In genomic region chr8:90968307-90968706, GRCm38 (mm10) we compare ENCODE assay signal across 20 mouse cellular contexts.
DNase-seq lines count a peak whose midpoint lies in the region; ATAC-seq and TF ChIP-seq lines count a peak whose summit lies in the region.
"Had no signal": no experiment of that assay in that cellular context is flagged by ENCODE, and none has a peak within 500 bp of the region (broad histone marks: within the 10 kb centered on the region; RNA-seq: fewer than 3 reads in every experiment).

No protein-coding gene starts in this region.

- no peak for DNase-seq in liver, embryonic 13.5 days
- no peak for DNase-seq in liver
- peak; percentile 15 for DNase-seq in brain, embryonic 14.5 days (ENCODE audit: low read depth)
- DNase-seq in frontal cortex, postnatal 36 days (ENCODE audit: low spot score in 2 of 2): no peak
- DNase-seq: adrenal gland, postnatal 10 days; cerebellum, adult 11-12 months; cerebellum, adult 9-10 months; cerebellum, postnatal 36 days; forebrain, postnatal 0 days; gastrocnemius, adult 2 months; gastrocnemius, postnatal 25 days; heart, postnatal 10 days; heart, postnatal 4 days had no signal

- no peaks in the 10 kb centered on the region for H3K4me1 ChIP-seq in hindbrain, embryonic 13.5 days (replicated peaks)
- no peaks in the 10 kb centered on the region for H3K4me1 ChIP-seq in hindbrain, embryonic 12.5 days
- H3K4me1 ChIP-seq in liver, embryonic 13.5 days (replicated peaks): no peaks in the 10 kb centered on the region
- H3K4me1 ChIP-seq: embryonic facial prominence, embryonic 10.5 days had no signal

- no peak overlapping the region for H3K9ac ChIP-seq in hindbrain, embryonic 13.5 days
- H3K9ac ChIP-seq in hindbrain, embryonic 12.5 days: no peak overlapping the region
- H3K9ac ChIP-seq in liver, embryonic 13.5 days: no peak overlapping the region
- H3K9ac ChIP-seq: forebrain, embryonic 13.5 days; forebrain, postnatal 0 days; hindbrain, embryonic 15.5 days had no signal

- H3K9me3 ChIP-seq in hindbrain, embryonic 13.5 days: no peaks in the 10 kb centered on the region
- H3K9me3 ChIP-seq in hindbrain, embryonic 12.5 days (replicated peaks): no peaks in the 10 kb centered on the region
- no peaks in the 10 kb centered on the region for H3K9me3 ChIP-seq in liver, embryonic 13.5 days (replicated peaks)
- H3K9me3 ChIP-seq: embryonic facial prominence, embryonic 10.5 days; forebrain, embryonic 13.5 days; heart, embryonic 10.5 days; hindbrain, embryonic 15.5 days had no signal

- ATAC-seq in hindbrain, embryonic 13.5 days (ENCODE audit: low FRiP score): peak; percentile 52; the same call in 1 of the 2 replicates
- no peak for ATAC-seq in hindbrain, embryonic 12.5 days (ENCODE audit: low FRiP score)
- peak; percentile 55; the same call in 1 of the 2 replicates for ATAC-seq in liver, embryonic 13.5 days (ENCODE audit: low read depth)
- ATAC-seq in megakaryocyte-erythroid progenitor cell, adult 5-6 weeks (replicated peaks; ENCODE audit: low FRiP score, low TSS enrichment, poor library complexity, severe bottlenecking): peak; percentile 70
- ATAC-seq: forebrain, embryonic 13.5 days; forebrain, postnatal 0 days had no signal

- no peak overlapping the region for H3K4me3 ChIP-seq in hindbrain, embryonic 13.5 days
- no peak overlapping the region for H3K4me3 ChIP-seq in hindbrain, embryonic 12.5 days
- no peak overlapping the region for H3K4me3 ChIP-seq in liver, embryonic 13.5 days (replicated peaks)
- H3K4me3 ChIP-seq: embryonic facial prominence, embryonic 10.5 days; forebrain, embryonic 13.5 days; gastrocnemius, adult 2 months; heart, embryonic 10.5 days; hindbrain, embryonic 15.5 days had no signal

- no peak overlapping the region for H3K4me2 ChIP-seq in hindbrain, embryonic 13.5 days
- no peak overlapping the region for H3K4me2 ChIP-seq in hindbrain, embryonic 12.5 days (replicated peaks)
- H3K4me2 ChIP-seq in liver, embryonic 13.5 days: no peak overlapping the region
- H3K4me2 ChIP-seq: forebrain, embryonic 13.5 days; hindbrain, embryonic 15.5 days had no signal

- no peak overlapping the region for H3K27ac ChIP-seq in hindbrain, embryonic 13.5 days
- no peak overlapping the region for H3K27ac ChIP-seq in hindbrain, embryonic 12.5 days
- no peak overlapping the region for H3K27ac ChIP-seq in liver, embryonic 13.5 days
- H3K27ac ChIP-seq: embryonic facial prominence, embryonic 10.5 days; forebrain, embryonic 13.5 days; gastrocnemius, adult 2 months; heart, embryonic 10.5 days; hindbrain, embryonic 15.5 days had no signal

- 95% methylated on average over 4 of the region's 4 CpGs for WGBS in hindbrain, embryonic 13.5 days
- WGBS in hindbrain, embryonic 12.5 days: 95% methylated on average over 4 of the region's 4 CpGs
- WGBS in liver, embryonic 13.5 days (ENCODE audit: insufficient replicate concordance): 84% methylated on average over 4 of the region's 4 CpGs

- no peak for TF ChIP-seq POLR2A in brain, embryonic 14.5 days (IDR thresholded peaks at IDR 0.05; ENCODE audit: borderline replicate concordance, extremely low read depth, insufficient read depth, insufficient read length, poor library complexity, severe bottlenecking)

- H3K36me3 ChIP-seq in hindbrain, embryonic 13.5 days: peaks cover 11% of the 10 kb centered on the region
- H3K36me3 ChIP-seq in hindbrain, embryonic 12.5 days: no peaks in the 10 kb centered on the region
- no peaks in the 10 kb centered on the region for H3K36me3 ChIP-seq in liver, embryonic 13.5 days
- H3K36me3 ChIP-seq: hindbrain, embryonic 15.5 days had no signal

- no peaks in the 10 kb centered on the region for H3K27me3 ChIP-seq in hindbrain, embryonic 13.5 days
- no peaks in the 10 kb centered on the region for H3K27me3 ChIP-seq in hindbrain, embryonic 12.5 days
- H3K27me3 ChIP-seq in liver, embryonic 13.5 days: no peaks in the 10 kb centered on the region
- H3K27me3 ChIP-seq: forebrain, embryonic 13.5 days; hindbrain, embryonic 15.5 days had no signal

- no peak for TF ChIP-seq CTCF in brain, embryonic 14.5 days (IDR thresholded peaks at IDR 0.05; ENCODE audit: borderline replicate concordance, extremely low read depth, insufficient read depth, insufficient read length)
